Mouse (Mus musculus) thymus, postnatal 14 days (tissue): Measurements from ENCODE around the gene E330009J07Rik.

Experiments
- DNase-seq: peaks from one replicate; pipeline ENCODE4 v3.0.0; 2021

The E330009J07Rik gene

GRCm38 (mm10) chr6:40428696-40429095 lies 7.2 kb downstream of the E330009J07Rik start:
- DNase-seq, result no peak

- no peak for DNase-seq
Measured at GRCm38 (mm10) chr6:40427441-40427840, 8.5 kb downstream of the E330009J07Rik start.

GRCm38 (mm10) chr6:40423774-40424173 lies 12.2 kb downstream of the E330009J07Rik start:
- peak; percentile 69 for DNase-seq

GRCm38 (mm10) chr6:40423013-40423412 lies 12.9 kb downstream of the E330009J07Rik start:
- no peak for DNase-seq

- no peak for DNase-seq
Measured at GRCm38 (mm10) chr6:40421099-40421498, 14.8 kb downstream of the E330009J07Rik start.

- DNase-seq, result no peak
Measured at GRCm38 (mm10) chr6:40418386-40418785, 17.5 kb downstream of the E330009J07Rik start.

GRCm38 (mm10) chr6:40415799-40416198 lies 20.1 kb downstream of the E330009J07Rik start:
- DNase-seq, result no peak

- no peak for DNase-seq
Measured at GRCm38 (mm10) chr6:40413565-40413964, 22.4 kb downstream of the E330009J07Rik start.

- DNase-seq, result no peak
Measured at GRCm38 (mm10) chr6:40413046-40413445, 22.9 kb downstream of the E330009J07Rik start.

- DNase-seq, result no peak
Measured at GRCm38 (mm10) chr6:40411085-40411484, 24.9 kb downstream of the E330009J07Rik start.

GRCm38 (mm10) chr6:40403640-40404285 lies 32.2 kb downstream of the E330009J07Rik start:
- DNase-seq, result no peak

GRCm38 (mm10) chr6:40402031-40402430 lies 33.9 kb downstream of the E330009J07Rik start:
- no peak for DNase-seq

GRCm38 (mm10) chr6:40393213-40393612 lies 42.7 kb downstream of the E330009J07Rik start:
- peak; percentile 25 for DNase-seq

- no peak for DNase-seq
Measured at GRCm38 (mm10) chr6:40390975-40391374, 45.0 kb downstream of the E330009J07Rik start.

GRCm38 (mm10) chr6:40388660-40389059 lies 47.3 kb downstream of the E330009J07Rik start:
- no peak for DNase-seq

- DNase-seq, result peak; percentile 14
Measured at GRCm38 (mm10) chr6:40385682-40386081, 50.3 kb downstream of the E330009J07Rik start.

- no peak for DNase-seq
Measured at GRCm38 (mm10) chr6:40381908-40382307, 54.0 kb downstream of the E330009J07Rik start.

- DNase-seq, result no peak
Measured at GRCm38 (mm10) chr6:40380181-40380580, 55.8 kb downstream of the E330009J07Rik start.

- no peak for DNase-seq
Measured at GRCm38 (mm10) chr6:40371031-40371430, 64.9 kb downstream of the E330009J07Rik start.

GRCm38 (mm10) chr6:40353360-40353759 lies 82.6 kb downstream of the E330009J07Rik start:
- peak; percentile 5 for DNase-seq
